Mouse (Mus musculus): ENCODE measurements around the gene Cd2. TPM values are rescaled to one million over a fixed set of nuclear protein-coding genes. Genes with fewer than 3 reads are reported as not detected.

The Cd2 gene
- total RNA-seq, 4 experiments from 2014 or later = 0.64 to 1.7 (median 0.99) TPM

DNA sequence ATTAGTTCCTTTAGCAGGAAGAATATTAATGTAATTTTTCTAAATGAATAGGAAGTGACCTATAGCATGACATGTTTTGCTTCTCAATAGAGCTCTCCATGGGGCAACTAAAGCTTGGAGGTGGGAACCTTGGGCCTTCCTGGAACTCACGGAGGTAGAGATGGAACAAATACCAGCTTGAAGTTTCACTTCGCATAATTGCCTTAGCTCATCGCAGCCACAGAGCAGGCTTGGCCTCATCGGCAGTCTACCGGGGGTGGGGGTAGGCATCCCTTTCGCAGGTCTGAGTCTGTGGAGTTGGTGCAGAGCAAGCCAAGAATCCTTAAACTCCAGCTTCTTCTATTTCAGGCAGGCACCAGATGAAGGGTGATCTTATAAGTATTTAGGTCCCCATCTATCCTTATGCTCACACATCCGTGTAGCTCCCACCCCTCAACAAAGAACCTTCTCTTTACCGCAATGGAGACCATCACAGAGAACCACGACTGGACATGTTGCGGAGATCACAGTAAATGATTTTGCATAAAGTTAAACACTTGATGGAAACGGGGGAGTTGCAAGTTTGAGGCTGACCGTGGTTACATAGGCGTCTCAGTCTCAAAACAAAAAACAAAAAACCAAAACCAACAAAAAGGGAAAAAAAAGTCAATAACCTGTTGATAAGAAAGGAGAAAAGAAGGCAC lies 58.7 kb downstream of the Cd2 start:
- no peak for DNase-seq

DNA sequence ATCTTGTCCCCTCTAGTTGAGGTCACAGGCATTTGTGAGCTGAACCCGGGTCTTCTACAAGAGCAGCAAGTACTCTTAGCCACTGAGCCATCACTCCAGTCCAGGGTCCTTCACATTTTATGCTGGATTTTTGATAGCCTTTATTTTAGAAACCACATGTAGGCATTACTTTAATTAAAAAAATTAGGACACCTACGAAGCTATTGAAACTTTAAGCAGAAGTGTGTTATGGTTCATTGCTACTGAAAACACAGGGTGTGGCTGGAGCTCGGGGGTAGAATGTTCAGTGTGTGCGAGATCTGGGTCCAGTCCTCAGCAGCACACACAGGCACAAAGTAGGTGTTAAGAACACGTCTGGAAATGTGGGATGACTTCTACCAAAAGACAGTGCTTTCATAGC lies 59.7 kb downstream of the Cd2 start:
- DNase-seq = no peak

Other genes with a start within 250 kb of the Cd2 start
- 10 to 100 TPM; 32.1 to 51.5 (median 39.7) TPM for gene Ptgfrn, start 177.7 kb downstream of the Cd2 start, total RNA-seq (2022)
- 10 to 100 TPM in 2 of 4 experiments, 1 to 10 TPM in 2; 4.5 to 11.8 (median 8.2) TPM for gene Igsf3, start 89.1 kb upstream of the Cd2 start, total RNA-seq (2022)